Mouse (Mus musculus) liver, embryonic 15.5 days (tissue): ENCODE results near the gene Parg. TPM values are rescaled to one million over a fixed set of nuclear protein-coding genes. Genes with fewer than 3 reads are reported as not detected.

Source experiments
- ATAC-seq: fragments of 200-750 bp; cut with Nextera tagmentation; 2 replicates; pipeline ENCODE4 v1.8.0; 2017; ENCODE audit warnings: moderate number of reproducible peaks, mild to moderate bottlenecking, moderate library complexity; ENCODE audit not compliant: insufficient read depth
- H3K27ac ChIP-seq: fragments of 300-500 bp; sonication (generic); replicated peaks from 2 replicates; pipeline ENCODE4 v1.5.1; 2015; ENCODE audit warnings: mild to moderate bottlenecking, inconsistent platforms
- H3K27me3 ChIP-seq: fragments of 300-500 bp; sonication (generic); 2 replicates; pipeline ENCODE4 v1.6.1; 2015; ENCODE audit warnings: mild to moderate bottlenecking, inconsistent platforms
- H3K36me3 ChIP-seq: fragments of 300-500 bp; sonication (generic); replicated peaks from 2 replicates; pipeline ENCODE4 v1.6.1; 2015; ENCODE audit warnings: moderate library complexity, mild to moderate bottlenecking, inconsistent platforms
- H3K4me1 ChIP-seq: fragments of 300-500 bp; sonication (generic); replicated peaks from 2 replicates; pipeline ENCODE4 v1.6.1; 2015; ENCODE audit warnings: inconsistent platforms
- H3K4me2 ChIP-seq: fragments of 300-500 bp; sonication (generic); 2 replicates; pipeline ENCODE4 v1.6.1; 2015; ENCODE audit warnings: moderate library complexity, mild to moderate bottlenecking, inconsistent platforms
- H3K4me3 ChIP-seq: fragments of 300-500 bp; sonication (generic); replicated peaks from 2 replicates; pipeline ENCODE4 v1.5.1; 2015; ENCODE audit warnings: mild to moderate bottlenecking, inconsistent platforms
- H3K9ac ChIP-seq: fragments of 300-500 bp; sonication (generic); 2 replicates; pipeline ENCODE4 v1.6.1; 2015; ENCODE audit warnings: moderate library complexity, mild to moderate bottlenecking, inconsistent platforms
- H3K9me3 ChIP-seq: fragments of 300-500 bp; sonication (generic); replicated peaks from 2 replicates; pipeline ENCODE4 v1.6.1; 2016; ENCODE audit warnings: inconsistent platforms
- WGBS: fragments of 180-500 bp; shearing (Covaris S2); methylation state at CpG from one replicate; pipeline ENCODE4 v1.1.7; 2015; ENCODE audit warnings: mixed read lengths; ENCODE audit not compliant: insufficient replicate concordance; 5-methylcytosine and 5-hydroxymethylcytosine counted together
- polyA plus RNA-seq: library from polyadenylated mRNA; unstranded; fragments of >200 nt; fragmentation: Nextera tagmentation; extraction: Ambion mirVana; gene quantifications from 2 replicates; pipeline ENCODE4 v1.2.1, GENCODE M21; 2015

Parg gene
- polyA plus RNA-seq, 1 experiment from 2014 or later, result 13.0 TPM

DNA sequence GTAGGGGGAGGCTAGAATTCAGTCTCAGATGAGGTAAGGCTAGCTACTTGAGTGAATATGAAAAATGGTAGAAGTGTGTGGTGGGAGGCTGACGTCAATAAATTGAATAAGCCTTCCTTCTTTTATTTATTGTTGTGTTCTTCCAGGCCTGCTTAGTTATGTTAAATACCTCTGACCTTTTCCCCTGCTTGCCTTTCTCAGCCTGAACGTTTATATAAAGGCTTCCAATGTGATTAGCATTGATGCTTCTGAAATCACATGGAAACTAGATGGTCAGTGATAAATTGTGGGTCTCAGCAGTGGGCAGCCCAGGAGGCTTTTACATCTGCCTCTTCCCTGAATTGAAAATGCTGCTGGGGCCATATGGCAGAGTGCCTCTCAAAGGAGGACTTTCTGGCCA is 44.3 kb downstream of the Parg start:
- no peaks in the 10 kb centered on the region for H3K27me3 ChIP-seq
- no peaks in the 10 kb centered on the region for H3K4me1 ChIP-seq
- H3K36me3 ChIP-seq, result peaks cover 26% of the 10 kb centered on the region
- H3K4me3 ChIP-seq, result no peak overlapping the region
- WGBS, result 55% methylated on average over 2 of the region's 2 CpGs
- H3K27ac ChIP-seq, result no peak overlapping the region
- H3K4me2 ChIP-seq, result no peak overlapping the region
- ATAC-seq, result no peak
- H3K9me3 ChIP-seq, result no peaks in the 10 kb centered on the region
- H3K9ac ChIP-seq, result no peak overlapping the region

DNA sequence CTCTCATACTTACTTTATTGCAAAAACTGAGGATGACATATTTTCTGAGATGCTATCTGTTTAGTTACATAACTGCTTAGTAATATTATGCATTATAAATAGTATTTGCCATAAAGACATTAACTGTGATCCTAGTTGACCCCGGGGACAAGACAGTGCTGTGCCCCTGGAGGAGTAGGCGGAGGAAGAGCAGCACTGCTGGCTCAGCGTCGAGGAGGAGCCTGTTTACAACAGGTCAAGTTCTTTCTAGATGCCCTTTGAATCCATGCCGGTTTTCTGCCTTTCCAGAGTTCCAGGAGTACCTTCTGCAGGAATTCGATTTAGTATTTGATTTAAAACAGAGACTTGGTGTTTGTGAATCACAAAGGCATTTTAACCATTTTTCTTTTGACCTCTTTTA is 47.9 kb downstream of the Parg start:
- Histone ChIP-seq H3K36me3 (peaks cover 21% of the 10 kb centered on the region), H3K27me3 (no peaks in the 10 kb centered on the region), H3K27ac (no peak overlapping the region), H3K4me1 (no peaks in the 10 kb centered on the region), H3K4me3 (no peak overlapping the region), H3K9ac (no peak overlapping the region), H3K9me3 (no peaks in the 10 kb centered on the region), H3K4me2 (no peak overlapping the region)
- 80% methylated on average over 6 of the region's 6 CpGs for WGBS
- no peak for ATAC-seq

DNA sequence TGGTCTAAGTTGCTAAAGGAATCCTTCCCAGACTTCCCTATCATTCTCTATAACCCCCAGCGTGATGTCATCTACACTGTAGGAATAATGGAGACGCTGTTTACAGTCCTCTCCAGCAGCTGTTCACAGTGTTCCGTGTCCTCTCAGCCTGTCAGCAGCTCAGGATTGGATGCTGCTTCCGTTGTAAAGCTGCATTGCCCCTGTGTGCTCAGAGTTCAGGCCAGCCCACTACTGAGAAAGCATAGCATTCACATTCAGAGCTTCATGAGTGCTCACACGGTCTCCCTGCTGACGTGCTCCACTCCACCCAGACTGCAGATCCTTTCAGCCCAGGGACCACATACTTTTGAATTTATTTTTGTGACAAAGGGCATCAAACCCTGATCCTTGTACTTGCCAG is 59.1 kb downstream of the Parg start:
- peaks cover 31% of the 10 kb centered on the region for H3K36me3 ChIP-seq
- ATAC-seq, result no peak
- no peak overlapping the region for H3K9ac ChIP-seq
- H3K27me3 ChIP-seq, result no peaks in the 10 kb centered on the region
- H3K4me2 ChIP-seq, result no peak overlapping the region
- H3K9me3 ChIP-seq, result no peaks in the 10 kb centered on the region
- H3K4me3 ChIP-seq, result no peak overlapping the region
- 77% methylated on average over 6 of the region's 6 CpGs for WGBS
- H3K4me1 ChIP-seq, result no peaks in the 10 kb centered on the region
- H3K27ac ChIP-seq, result no peak overlapping the region

DNA sequence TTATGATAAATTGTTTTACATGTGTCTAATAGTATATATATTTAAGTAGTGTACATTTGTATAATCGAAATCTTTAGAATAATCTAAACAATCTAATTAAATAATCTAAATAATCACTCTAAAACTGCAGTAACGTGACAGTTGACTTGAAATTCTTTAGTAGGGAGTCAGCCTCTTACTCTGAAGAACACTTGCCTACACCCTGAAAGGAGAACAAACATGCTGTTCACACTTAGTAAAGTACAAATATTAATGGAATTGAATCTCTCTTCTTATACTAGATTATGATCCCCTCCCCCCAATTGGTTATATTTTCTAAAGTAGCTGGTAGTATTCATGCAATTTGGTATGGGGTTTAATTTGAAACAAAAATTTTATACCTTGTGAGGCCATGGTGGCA is 60.0 kb downstream of the Parg start:
- Histone ChIP-seq H3K36me3 (peaks cover 28% of the 10 kb centered on the region), H3K4me1 (no peaks in the 10 kb centered on the region), H3K9ac (no peak overlapping the region), H3K27me3 (no peaks in the 10 kb centered on the region), H3K9me3 (no peaks in the 10 kb centered on the region), H3K4me3 (no peak overlapping the region), H3K27ac (no peak overlapping the region), H3K4me2 (no peak overlapping the region)
- WGBS, result 71% methylated on average over 2 of the region's 2 CpGs
- no peak for ATAC-seq

DNA sequence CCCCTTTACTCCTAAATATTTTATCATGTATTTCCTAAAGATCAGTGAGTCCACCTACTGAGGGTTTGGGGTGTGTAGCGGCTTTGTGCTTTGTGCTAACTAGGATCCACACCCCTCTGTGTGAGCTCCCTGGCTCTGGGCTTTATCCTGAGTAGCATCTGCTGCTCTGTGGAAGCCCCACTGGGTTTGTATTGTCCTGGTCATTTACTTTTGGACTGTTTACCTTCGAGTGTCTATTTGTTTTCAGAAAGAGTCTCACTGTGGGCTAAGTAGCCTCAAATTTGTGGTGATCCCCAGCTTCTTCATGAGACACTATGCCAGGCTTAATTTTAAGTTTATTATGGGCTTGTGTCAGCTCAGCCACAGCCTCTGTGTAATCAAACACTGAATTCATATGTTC is 67.2 kb downstream of the Parg start:
- H3K9ac ChIP-seq, result no peak overlapping the region
- 61% methylated on average over 2 of the region's 2 CpGs for WGBS
- H3K36me3 ChIP-seq, result peaks cover 13% of the 10 kb centered on the region
- no peak overlapping the region for H3K4me2 ChIP-seq
- H3K4me3 ChIP-seq, result no peak overlapping the region
- H3K27me3 ChIP-seq, result no peaks in the 10 kb centered on the region
- no peaks in the 10 kb centered on the region for H3K9me3 ChIP-seq
- ATAC-seq, result no peak
- no peak overlapping the region for H3K27ac ChIP-seq
- H3K4me1 ChIP-seq, result no peaks in the 10 kb centered on the region

DNA sequence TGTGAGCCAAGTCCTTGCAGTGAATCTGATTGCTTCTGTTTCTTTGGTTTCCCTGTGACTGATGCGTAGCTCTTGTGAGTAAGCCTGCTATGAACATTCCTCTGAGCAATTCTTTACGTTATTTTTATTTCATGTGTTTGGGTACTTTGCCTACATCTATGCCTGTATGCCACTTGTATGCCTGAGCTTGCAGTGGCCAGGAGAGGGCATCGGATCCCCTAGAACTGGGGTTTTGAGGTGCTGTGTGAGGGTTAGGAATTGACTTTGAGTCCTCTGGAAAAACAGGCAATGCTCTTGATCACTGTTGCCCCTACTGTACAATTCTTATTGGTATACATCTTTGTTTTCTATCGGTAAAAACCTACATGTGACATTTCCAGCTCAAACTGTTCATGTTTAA is 67.8 kb downstream of the Parg start:
- Histone ChIP-seq H3K27me3 (no peaks in the 10 kb centered on the region), H3K9me3 (no peaks in the 10 kb centered on the region), H3K4me1 (no peaks in the 10 kb centered on the region), H3K9ac (no peak overlapping the region), H3K4me2 (no peak overlapping the region), H3K36me3 (peaks cover 13% of the 10 kb centered on the region), H3K27ac (no peak overlapping the region), H3K4me3 (no peak overlapping the region)
- no peak for ATAC-seq
- 78% methylated on average over 4 of the region's 4 CpGs for WGBS

DNA sequence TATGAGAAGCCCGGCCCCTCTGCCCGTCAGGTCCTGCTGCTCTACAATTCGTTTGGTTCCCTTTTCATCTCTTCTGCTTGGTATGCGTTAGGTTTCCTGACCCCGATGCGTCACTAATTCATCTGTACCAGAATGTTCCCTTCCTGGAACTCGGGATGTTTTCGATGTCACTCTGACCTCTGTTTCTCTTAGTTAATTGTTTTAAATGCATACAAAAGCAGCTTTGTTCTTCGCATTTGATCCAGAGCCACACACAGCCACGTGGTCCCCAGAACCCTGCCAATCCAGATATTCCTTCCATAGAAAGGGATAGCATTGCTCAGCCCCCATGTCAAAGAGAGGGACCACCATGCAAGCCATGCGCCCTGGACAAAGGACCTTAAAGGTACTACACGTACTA is 99.9 kb downstream of the Parg start:
- no peak for ATAC-seq
- H3K36me3 ChIP-seq, result 0 out of 2 replicates have a peak, but pooled peaks cover 4% of the 10 kb centered on the region
- H3K4me2 ChIP-seq, result no peak overlapping the region
- H3K4me3 ChIP-seq, result no peak overlapping the region
- no peaks in the 10 kb centered on the region for H3K9me3 ChIP-seq
- H3K27me3 ChIP-seq, result no peaks in the 10 kb centered on the region
- no peak overlapping the region for H3K9ac ChIP-seq
- no peak overlapping the region for H3K27ac ChIP-seq
- WGBS, result 77% methylated on average over 12 of the region's 12 CpGs
- H3K4me1 ChIP-seq, result no peaks in the 10 kb centered on the region

DNA sequence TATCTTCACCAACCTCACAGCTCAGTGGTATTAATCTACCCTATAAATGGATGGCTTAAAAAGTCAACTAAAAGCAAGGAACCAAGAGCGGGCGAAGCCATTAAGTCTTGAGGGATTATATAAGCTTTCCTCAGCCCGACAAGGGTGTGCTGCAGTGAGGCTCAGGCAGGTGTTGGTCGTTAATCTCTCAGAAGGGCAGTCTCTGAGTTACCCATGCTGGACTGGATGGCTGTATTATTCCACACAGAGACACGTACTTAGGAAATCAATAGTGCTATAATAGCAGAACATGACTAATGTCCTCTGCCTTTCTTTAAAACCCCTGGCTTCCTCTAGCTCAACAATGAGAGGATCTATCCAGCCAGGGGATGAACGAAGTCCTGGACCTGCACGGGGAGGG is 100.7 kb downstream of the Parg start:
- Histone ChIP-seq H3K36me3 (0 out of 2 replicates have a peak, but pooled peaks cover under 1% of the 10 kb centered on the region), H3K4me3 (no peak overlapping the region), H3K9ac (no peak overlapping the region), H3K4me2 (no peak overlapping the region), H3K9me3 (no peaks in the 10 kb centered on the region), H3K4me1 (no peaks in the 10 kb centered on the region), H3K27ac (no peak overlapping the region), H3K27me3 (no peaks in the 10 kb centered on the region)
- WGBS, result 80% methylated on average over 7 of the region's 7 CpGs
- no peak for ATAC-seq

DNA sequence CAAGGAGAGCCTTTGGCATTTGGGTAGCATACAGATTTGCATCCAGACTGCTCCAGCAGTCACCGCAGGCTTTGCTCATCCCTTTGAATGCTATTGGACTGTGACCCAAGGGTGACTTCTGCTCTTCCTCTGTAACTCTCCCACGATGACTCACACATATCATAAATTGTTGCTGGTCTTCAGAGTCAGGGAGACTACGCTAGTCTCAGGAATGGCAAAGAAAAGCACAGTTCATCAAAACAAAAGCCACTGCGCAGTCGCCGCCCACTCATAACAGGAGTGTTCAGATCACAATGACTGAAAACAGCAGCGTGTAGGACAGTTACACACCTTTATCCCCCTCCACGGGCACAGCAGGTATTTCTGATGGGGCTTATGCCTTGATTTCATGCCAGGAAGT is 103.2 kb downstream of the Parg start:
- H3K27me3 ChIP-seq, result no peaks in the 10 kb centered on the region
- H3K4me1 ChIP-seq, result no peaks in the 10 kb centered on the region
- no peak overlapping the region for H3K4me2 ChIP-seq
- no peak overlapping the region for H3K4me3 ChIP-seq
- no peak overlapping the region for H3K9ac ChIP-seq
- no peaks in the 10 kb centered on the region for H3K9me3 ChIP-seq
- WGBS, result 74% methylated on average over 8 of the region's 8 CpGs
- no peak for ATAC-seq
- H3K36me3 ChIP-seq, result no peaks in the 10 kb centered on the region
- no peak overlapping the region for H3K27ac ChIP-seq

DNA sequence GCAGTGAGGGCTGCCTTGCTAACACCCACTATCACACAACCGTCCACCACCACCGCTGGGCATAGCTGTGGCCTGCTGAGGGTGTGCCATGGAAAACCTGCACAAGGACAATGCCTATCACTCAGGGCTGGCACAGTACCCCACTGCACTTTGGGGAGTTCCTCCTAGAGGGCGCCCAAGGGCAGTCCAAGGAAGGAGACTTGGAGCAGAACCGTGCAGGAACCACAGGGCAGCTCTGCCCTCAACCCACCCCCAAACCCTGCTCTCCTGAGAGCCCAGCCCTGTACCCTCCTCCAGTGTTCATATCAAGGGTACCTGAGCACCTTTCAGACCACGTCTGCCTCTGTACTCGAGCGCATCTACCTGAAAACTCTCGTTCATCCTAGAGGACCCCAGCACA is 108.1 kb downstream of the Parg start:
- no peak for ATAC-seq
- WGBS, result 39% methylated on average over 8 of the region's 8 CpGs
- Histone ChIP-seq H3K4me2 (no peak overlapping the region), H3K27me3 (no peaks in the 10 kb centered on the region), H3K36me3 (no peaks in the 10 kb centered on the region), H3K27ac (no peak overlapping the region), H3K4me1 (no peaks in the 10 kb centered on the region), H3K9me3 (no peaks in the 10 kb centered on the region), H3K9ac (no peak overlapping the region), H3K4me3 (no peak overlapping the region)

DNA sequence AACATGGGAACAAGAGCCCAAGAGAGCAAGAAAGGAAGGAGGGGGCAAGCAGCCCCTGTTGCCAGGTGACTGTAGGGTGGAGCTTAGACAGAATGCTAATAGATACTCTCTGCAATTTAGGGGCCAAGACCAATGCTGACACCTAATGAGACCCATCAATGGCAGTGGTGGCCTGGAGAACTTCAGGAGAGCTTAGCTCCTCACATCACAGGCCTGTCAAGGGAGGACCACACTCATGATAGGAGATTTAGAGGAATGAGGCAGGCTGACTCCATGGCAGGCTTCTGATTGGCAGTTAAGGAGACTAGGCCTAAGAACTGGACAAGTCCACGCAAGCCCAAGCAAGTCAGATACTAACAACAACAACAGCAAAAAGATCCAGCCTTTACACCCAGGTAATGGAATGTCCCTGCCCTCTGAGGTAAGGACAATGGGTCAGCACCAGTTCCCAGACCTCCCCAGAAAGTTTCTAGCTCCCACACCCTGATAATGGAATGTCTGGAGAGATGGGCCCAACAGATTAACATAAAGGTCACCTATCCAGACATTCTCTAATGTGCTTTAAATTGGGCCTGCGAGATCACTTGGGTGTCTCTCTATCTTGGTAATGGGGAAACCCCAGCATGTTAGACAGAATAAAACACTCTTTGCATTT is 109.8 kb downstream of the Parg start:
- no peaks in the 10 kb centered on the region for H3K4me1 ChIP-seq
- H3K36me3 ChIP-seq, result no peaks in the 10 kb centered on the region
- H3K4me3 ChIP-seq, result no peak overlapping the region
- WGBS, result 71% methylated on average over 2 of the region's 2 CpGs
- no peak overlapping the region for H3K4me2 ChIP-seq
- H3K9me3 ChIP-seq, result no peaks in the 10 kb centered on the region
- H3K27ac ChIP-seq, result no peak overlapping the region
- ATAC-seq, result no peak
- no peak overlapping the region for H3K9ac ChIP-seq
- no peaks in the 10 kb centered on the region for H3K27me3 ChIP-seq

DNA sequence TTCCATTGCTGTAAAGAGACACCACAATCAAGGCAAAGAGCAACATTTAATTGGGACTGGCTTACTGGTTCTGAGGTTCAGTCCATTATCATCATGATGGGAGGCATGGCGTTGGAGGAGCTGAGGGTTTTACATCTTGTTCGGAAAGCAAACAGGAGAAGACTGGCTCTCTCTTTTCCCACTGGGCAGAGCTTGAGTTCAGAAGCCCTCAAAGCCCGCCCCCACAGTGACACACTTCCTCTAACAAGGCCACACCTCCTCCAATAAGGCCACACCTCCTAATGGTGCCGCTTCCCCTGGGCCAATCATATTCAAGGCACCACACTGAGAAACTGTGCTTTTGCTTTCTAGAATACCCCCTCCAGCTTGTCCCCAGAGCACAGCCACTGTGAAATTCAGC is 116.1 kb downstream of the Parg start:
- Histone ChIP-seq H3K9ac (no peak overlapping the region), H3K4me3 (no peak overlapping the region), H3K36me3 (no peaks in the 10 kb centered on the region), H3K27ac (no peak overlapping the region), H3K9me3 (no peaks in the 10 kb centered on the region), H3K27me3 (no peaks in the 10 kb centered on the region; the same call in 1 of the 2 replicates), H3K4me2 (no peak overlapping the region), H3K4me1 (peaks cover 7% of the 10 kb centered on the region; the same call in 1 of the 2 replicates)
- 8% methylated on average over 4 of the region's 4 CpGs for WGBS
- ATAC-seq, result no peak
